ENCODE assay signal across 9 mouse cellular contexts in the genomic region with DNA sequence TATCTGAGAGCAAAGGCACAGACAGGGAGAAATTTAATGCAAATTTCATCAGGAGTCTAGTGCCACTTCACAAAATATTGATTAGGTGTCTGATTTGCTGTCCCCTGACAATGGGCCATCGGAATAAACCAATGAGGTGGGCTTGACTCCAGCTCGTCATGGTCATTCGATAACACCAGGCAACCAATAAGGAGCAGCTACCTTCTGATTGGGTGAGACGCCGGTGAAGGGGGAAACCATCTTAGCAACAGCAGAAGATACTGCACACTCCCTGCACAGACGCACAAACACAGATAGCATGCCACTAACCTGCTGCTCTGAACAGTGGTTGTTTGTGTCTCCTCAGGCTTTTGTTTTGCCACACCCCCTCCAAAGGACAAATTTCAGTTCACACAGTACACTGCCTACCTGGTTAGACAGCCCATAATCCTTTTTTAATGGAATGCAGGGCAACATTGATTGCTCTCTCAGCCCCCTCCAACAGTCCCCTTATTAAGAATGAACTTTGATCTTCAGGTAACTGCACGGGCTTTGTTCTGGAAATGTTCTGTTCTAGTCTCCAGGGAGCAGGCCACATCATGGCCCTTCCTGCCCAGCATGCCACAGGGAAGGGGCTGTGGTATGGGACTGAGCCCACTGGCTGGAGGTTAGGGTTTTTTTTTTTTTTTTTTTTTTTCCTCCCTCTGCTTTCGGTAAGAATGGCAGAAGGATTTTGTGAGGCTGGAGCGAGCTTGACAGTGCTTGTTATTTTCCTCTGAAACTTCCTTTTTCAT.
A peak's percentile ranks its signal among the peaks of the same experiment; 100 is the strongest.
DNase-seq lines count a peak whose midpoint lies in the region; ATAC-seq and TF ChIP-seq lines count a peak whose summit lies in the region.
"Had no signal": no experiment of that assay in that cellular context is flagged by ENCODE, and none has a peak within 500 bp of the region (broad histone marks: within the 10 kb centered on the region; RNA-seq: fewer than 3 reads in every experiment).

No protein-coding gene starts in this region.

- no peak for DNase-seq in liver, embryonic 11.5 days (ENCODE audit: low spot score)
- DNase-seq in liver: no peak
- peak; percentile 93 for DNase-seq in forebrain, postnatal 0 days
- DNase-seq in layer of hippocampus, adult 9-11 months: peak; percentile 91
- DNase-seq in midbrain, postnatal 0 days (ENCODE audit: low spot score): peak; percentile 95
- DNase-seq in thymus, adult 18-20 months: no peak
- no peak for DNase-seq in lung, postnatal 14 days
- no peak for DNase-seq in MN1 (ENCODE audit: low spot score)

- peak overlapping the region; percentile 53; the same call in 1 of the 2 replicates for H3K27ac ChIP-seq in liver, embryonic 11.5 days (ENCODE audit: low read depth, low read length)
- H3K27ac ChIP-seq in forebrain, postnatal 0 days (ENCODE audit: low read depth, low read length): peak overlapping the region; percentile 92
- H3K27ac ChIP-seq in midbrain, postnatal 0 days (ENCODE audit: low read depth, low read length): peak overlapping the region; percentile 98

- ATAC-seq in liver, embryonic 11.5 days (replicated peaks; ENCODE audit: low FRiP score): no peak
- peak; percentile 95 for ATAC-seq in forebrain, postnatal 0 days
- peak; percentile 95 for ATAC-seq in midbrain, postnatal 0 days (ENCODE audit: low FRiP score)

- H3K9me3 ChIP-seq in liver, embryonic 11.5 days (ENCODE audit: control insufficient read depth, low read length): no peaks in the 10 kb centered on the region
- H3K9me3 ChIP-seq in forebrain, postnatal 0 days (ENCODE audit: low read length): no peaks in the 10 kb centered on the region
- no peaks in the 10 kb centered on the region for H3K9me3 ChIP-seq in midbrain, postnatal 0 days (ENCODE audit: low read length)
- H3K9me3 ChIP-seq: megakaryocyte, embryonic 14.5 days had no signal

- no peak overlapping the region for H3K4me3 ChIP-seq in liver, embryonic 11.5 days (ENCODE audit: low read depth, low read length)
- no peak overlapping the region for H3K4me3 ChIP-seq in forebrain, postnatal 0 days (ENCODE audit: low read depth, low read length)
- H3K4me3 ChIP-seq in midbrain, postnatal 0 days (ENCODE audit: low read depth, low read length): no peak overlapping the region
- H3K4me3 ChIP-seq: megakaryocyte, embryonic 14.5 days had no signal

- H3K27me3 ChIP-seq in liver, embryonic 11.5 days (replicated peaks; ENCODE audit: control insufficient read depth, insufficient read depth, low read length): no peaks in the 10 kb centered on the region
- H3K27me3 ChIP-seq in forebrain, postnatal 0 days (ENCODE audit: insufficient read depth, low read length): no peaks in the 10 kb centered on the region
- H3K27me3 ChIP-seq in midbrain, postnatal 0 days (ENCODE audit: insufficient read depth, low read length): no peaks in the 10 kb centered on the region

- no peak for TF ChIP-seq CTCF in forebrain, postnatal 0 days (IDR thresholded peaks at IDR 0.05; ENCODE audit: low read depth)
- no peak for TF ChIP-seq CTCF in midbrain, postnatal 0 days (IDR thresholded peaks at IDR 0.05)

- no peak overlapping the region for H3K9ac ChIP-seq in liver, embryonic 11.5 days (ENCODE audit: low read depth, low read length)
- H3K9ac ChIP-seq in forebrain, postnatal 0 days: peak overlapping the region; percentile 39
- H3K9ac ChIP-seq in midbrain, postnatal 0 days (replicated peaks; ENCODE audit: low read length, poor library complexity, severe bottlenecking): peak overlapping the region; percentile 48; the same call in 1 of the 2 replicates

- H3K4me2 ChIP-seq in liver, embryonic 11.5 days: no peak overlapping the region
- H3K4me2 ChIP-seq in forebrain, postnatal 0 days (ENCODE audit: low read depth): peak overlapping the region; percentile 39
- H3K4me2 ChIP-seq in midbrain, postnatal 0 days (ENCODE audit: low read depth, low read length, poor library complexity, severe bottlenecking): peak overlapping the region; percentile 37

- 62% methylated on average over 9 of the region's 9 CpGs for WGBS in liver, embryonic 11.5 days
- 20% methylated on average over 9 of the region's 9 CpGs for WGBS in forebrain, postnatal 0 days
- 17% methylated on average over 9 of the region's 9 CpGs for WGBS in midbrain, postnatal 0 days

- H3K4me1 ChIP-seq in liver, embryonic 11.5 days (replicated peaks; ENCODE audit: control insufficient read depth, insufficient read depth, low read length): peaks cover 6% of the 10 kb centered on the region; the same call in 1 of the 2 replicates
- H3K4me1 ChIP-seq in forebrain, postnatal 0 days (ENCODE audit: insufficient read depth): peaks cover 29% of the 10 kb centered on the region
- H3K4me1 ChIP-seq in midbrain, postnatal 0 days (ENCODE audit: insufficient read depth, low read length): peaks cover 12% of the 10 kb centered on the region; the same call in 1 of the 2 replicates
- H3K4me1 ChIP-seq: megakaryocyte, embryonic 14.5 days had no signal

- no peaks in the 10 kb centered on the region for H3K36me3 ChIP-seq in liver, embryonic 11.5 days (ENCODE audit: control insufficient read depth, insufficient read depth, low read length)
- H3K36me3 ChIP-seq in forebrain, postnatal 0 days (ENCODE audit: insufficient read depth): no peaks in the 10 kb centered on the region; the same call in 1 of the 2 replicates
- H3K36me3 ChIP-seq in midbrain, postnatal 0 days (ENCODE audit: insufficient read depth, low read length): no peaks in the 10 kb centered on the region

Comparison
In these comparisons a context has a peak if more than half of its experiments do, and no peak if none do; other contexts are left out.
1. DNase-seq: peak in forebrain, postnatal 0 days (single experiment), layer of hippocampus, adult 9-11 months (single experiment) and midbrain, postnatal 0 days (single experiment); none in liver, embryonic 11.5 days (single experiment), liver (single experiment), thymus, adult 18-20 months (0 of 2), lung, postnatal 14 days (single experiment) and MN1 (single experiment).
2. Peak in every context shown above with its lines, with median percentiles within 50 percentile points of each other: H3K27ac ChIP-seq.